25 mouse cellular contexts compared by ENCODE assay signal in the genomic region with DNA sequence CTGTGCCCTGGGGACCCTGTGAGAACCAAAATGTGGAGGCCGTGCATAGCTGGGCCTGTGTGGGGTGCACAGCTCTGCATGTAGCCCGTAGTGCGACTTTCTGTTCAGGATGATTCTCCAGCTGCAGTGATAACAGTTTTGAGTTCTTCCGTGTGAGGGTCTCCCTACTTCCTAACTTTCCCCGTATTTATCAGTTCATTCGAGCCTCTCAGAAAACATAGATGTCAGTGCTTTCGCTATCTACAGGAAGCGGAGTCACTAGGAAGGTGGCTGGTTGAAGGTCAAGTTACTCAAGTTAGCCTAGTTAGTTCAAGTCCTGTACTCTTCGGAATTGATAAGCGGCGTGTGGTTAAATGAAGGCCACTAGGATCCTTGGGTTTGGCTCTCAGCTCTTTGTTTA.
"Had no signal": no experiment of that assay in that cellular context is flagged by ENCODE, and none has a peak within 500 bp of the region (broad histone marks: within the 10 kb centered on the region; RNA-seq: fewer than 3 reads in every experiment).

No protein-coding gene starts in this region.

- H3K27me3 ChIP-seq: embryonic facial prominence, embryonic 12.5 days; embryonic facial prominence, embryonic 13.5 days; embryonic facial prominence, embryonic 15.5 days; forebrain, embryonic 12.5 days; forebrain, embryonic 13.5 days; forebrain, embryonic 15.5 days had no signal

- H3K27ac ChIP-seq: embryonic facial prominence, embryonic 10.5 days; embryonic facial prominence, embryonic 12.5 days; embryonic facial prominence, embryonic 13.5 days; embryonic facial prominence, embryonic 15.5 days; forebrain, embryonic 10.5 days; forebrain, embryonic 12.5 days; forebrain, embryonic 13.5 days; forebrain, embryonic 15.5 days; gastrocnemius, adult 2 months; heart, adult 2 months had no signal

- H3K9ac ChIP-seq: embryonic facial prominence, embryonic 12.5 days; embryonic facial prominence, embryonic 13.5 days; embryonic facial prominence, embryonic 15.5 days; forebrain, embryonic 12.5 days; forebrain, embryonic 13.5 days; forebrain, embryonic 15.5 days; forebrain, postnatal 0 days had no signal

- H3K36me3 ChIP-seq: embryonic facial prominence, embryonic 10.5 days; embryonic facial prominence, embryonic 12.5 days; embryonic facial prominence, embryonic 13.5 days; embryonic facial prominence, embryonic 15.5 days; forebrain, embryonic 10.5 days; forebrain, embryonic 12.5 days; forebrain, embryonic 15.5 days had no signal

- H3K4me3 ChIP-seq: embryonic facial prominence, embryonic 10.5 days; embryonic facial prominence, embryonic 12.5 days; embryonic facial prominence, embryonic 13.5 days; embryonic facial prominence, embryonic 15.5 days; erythroblast, embryonic 14.5 days; forebrain, embryonic 10.5 days; forebrain, embryonic 12.5 days; forebrain, embryonic 13.5 days; forebrain, embryonic 15.5 days; gastrocnemius, adult 2 months; heart, adult 2 months had no signal

- DNase-seq: cerebellum, adult 9-10 months; cerebellum, adult 9-11 months; cerebellum, postnatal 10 days; cerebellum, postnatal 14 days; cerebellum, postnatal 25 days; cerebellum, postnatal 36 days; embryo, embryonic 11 days; forebrain, postnatal 0 days; gastrocnemius, adult 2 months; gastrocnemius, postnatal 10 days; gastrocnemius, postnatal 14 days; gastrocnemius, postnatal 25 days; gastrocnemius, postnatal 36 days; heart, adult 11 months; heart, adult 18-20 months; heart, adult 2 months had no signal

- H3K4me1 ChIP-seq: embryonic facial prominence, embryonic 10.5 days; embryonic facial prominence, embryonic 12.5 days; embryonic facial prominence, embryonic 13.5 days; embryonic facial prominence, embryonic 15.5 days; forebrain, embryonic 10.5 days; forebrain, embryonic 13.5 days; forebrain, embryonic 15.5 days had no signal

- H3K9me3 ChIP-seq: embryonic facial prominence, embryonic 12.5 days; embryonic facial prominence, embryonic 13.5 days; embryonic facial prominence, embryonic 15.5 days; forebrain, embryonic 12.5 days; forebrain, embryonic 15.5 days had no signal
